Mouse (Mus musculus) ES-E14 (cell line): ENCODE data around the gene Ptn. TPM values are rescaled to one million over a fixed set of nuclear protein-coding genes. Genes with fewer than 3 reads are reported as not detected.

Experiments
- DNase-seq: peaks from one replicate; pipeline ENCODE4 v3.0.0-alpha.2; 2013; ENCODE audit warnings: low read depth, low spot score
- H3K27ac ChIP-seq: 2 replicates; pipeline ENCODE4 v1.5.1; 2012; ENCODE audit warnings: low read depth, mild to moderate bottlenecking, low read length, moderate library complexity, mixed read lengths; ENCODE audit not compliant: poor library complexity, insufficient read depth, severe bottlenecking
- H3K36me3 ChIP-seq: 2 replicates; pipeline ENCODE4 v1.6.1; 2012; ENCODE audit warnings: mild to moderate bottlenecking, low read length, moderate library complexity, mixed read lengths; ENCODE audit not compliant: control insufficient read depth, poor library complexity, insufficient read depth, severe bottlenecking
- H3K4me1 ChIP-seq, 2 experiments: fragments of 150-350 bp in 1 of 2; sonication (generic) in 1 of 2; 2 replicates each; pipeline ENCODE4 v1.6.1; 2012; ENCODE audit warnings: low read length in 2 of 2, mild to moderate bottlenecking in 1 of 2, mixed read lengths in 1 of 2; ENCODE audit not compliant: control insufficient read depth in 2 of 2, insufficient read depth in 2 of 2, poor library complexity in 1 of 2
- H3K4me3 ChIP-seq, 2 experiments: fragments of 150-350 bp in 1 of 2; sonication (generic) in 1 of 2; 2 replicates each; pipeline ENCODE4 v1.5.1; 2012; ENCODE audit warnings: low read length in 2 of 2, low read depth in 1 of 2, mild to moderate bottlenecking in 1 of 2, mixed read lengths in 1 of 2; ENCODE audit not compliant: insufficient read depth in 1 of 2, poor library complexity in 1 of 2, severe bottlenecking in 1 of 2
- H3K9ac ChIP-seq: 2 replicates; pipeline ENCODE4 v1.6.1; 2012; ENCODE audit warnings: low read depth, mild to moderate bottlenecking, low read length, mixed read lengths; ENCODE audit not compliant: poor library complexity, insufficient read depth, severe bottlenecking
- H3K9me3 ChIP-seq: fragments of 150-350 bp; sonication (generic); 2 replicates; pipeline ENCODE4 v1.6.1; 2012; ENCODE audit warnings: low read depth, mild to moderate bottlenecking, low read length; ENCODE audit not compliant: control insufficient read depth, insufficient read depth
- CHD2 ChIP-seq: IDR thresholded peaks from 2 replicates; pipeline ENCODE4 v1.6.1; 2014; ENCODE audit warnings: mild to moderate bottlenecking, low read depth, low read length, inconsistent platforms
- HCFC1 ChIP-seq: IDR thresholded peaks from 2 replicates; pipeline ENCODE4 v1.6.1; 2012; ENCODE audit warnings: low read length, inconsistent platforms, borderline replicate concordance; ENCODE audit not compliant: insufficient read depth
- MAFK ChIP-seq: IDR thresholded peaks from 2 replicates; pipeline ENCODE4 v1.6.1; 2014; ENCODE audit warnings: mild to moderate bottlenecking, low read depth, low read length, inconsistent platforms; ENCODE audit not compliant: insufficient read depth
- ZC3H11A ChIP-seq: IDR thresholded peaks from 2 replicates; pipeline ENCODE4 v1.6.1; 2012; ENCODE audit warnings: low read depth, mild to moderate bottlenecking, inconsistent platforms, low read length, borderline replicate concordance
- ZNF384 ChIP-seq: IDR thresholded peaks from 2 replicates; pipeline ENCODE4 v1.6.1; 2012; ENCODE audit warnings: low read depth, low read length, inconsistent platforms
- in situ Hi-C, 2 experiments: fragments of 600-800 bp; cut with MboI; formaldehyde crosslinking; loops; one replicate each; pipeline ENCODE4 v1.15.1; 2025; ENCODE audit warnings: low sequenced_read_pairs in 2 of 2, inconsistent platforms in 1 of 2; ENCODE audit not compliant: unreplicated experiment in 2 of 2
- total RNA-seq: library from RNA; depleted of rRNA; stranded (reverse); fragments of 300-350 nt; gene quantifications from 2 replicates; pipeline ENCODE4 v1.2.3, GENCODE M21; 2012

Gene Ptn
- total RNA-seq, 1 experiment, result 3.9 TPM

- Histone ChIP-seq H3K4me3 (no peak overlapping the region), H3K27ac (no peak overlapping the region), H3K9ac (no peak overlapping the region), H3K36me3 (no peaks in the 10 kb centered on the region), H3K4me1 (no peaks in the 10 kb centered on the region), H3K9me3 (no peaks in the 10 kb centered on the region)
- in situ Hi-C loops, result no loop called here
- no peak for DNase-seq
- TF ChIP-seq ZC3H11A (no peak), CHD2 (no peak), MAFK (no peak), ZNF384 (no peak), HCFC1 (no peak)
Measured at GRCm38 (mm10) chr6:36818281-36819018, 8.4 kb upstream of the Ptn start.

- no peak for TF ChIP-seq ZC3H11A
- no peak for TF ChIP-seq ZNF384
- no peak for TF ChIP-seq CHD2
- TF ChIP-seq HCFC1, result no peak
- no peak for TF ChIP-seq MAFK
- DNase-seq, result no peak
- in situ Hi-C loops, result no loop called here
- Histone ChIP-seq H3K9ac (no peak overlapping the region), H3K4me1 (no peaks in the 10 kb centered on the region), H3K9me3 (no peaks in the 10 kb centered on the region), H3K27ac (no peak overlapping the region), H3K4me3 (no peak overlapping the region), H3K36me3 (no peaks in the 10 kb centered on the region)
Measured at GRCm38 (mm10) chr6:36816666-36817065, 6.6 kb upstream of the Ptn start.

DNA sequence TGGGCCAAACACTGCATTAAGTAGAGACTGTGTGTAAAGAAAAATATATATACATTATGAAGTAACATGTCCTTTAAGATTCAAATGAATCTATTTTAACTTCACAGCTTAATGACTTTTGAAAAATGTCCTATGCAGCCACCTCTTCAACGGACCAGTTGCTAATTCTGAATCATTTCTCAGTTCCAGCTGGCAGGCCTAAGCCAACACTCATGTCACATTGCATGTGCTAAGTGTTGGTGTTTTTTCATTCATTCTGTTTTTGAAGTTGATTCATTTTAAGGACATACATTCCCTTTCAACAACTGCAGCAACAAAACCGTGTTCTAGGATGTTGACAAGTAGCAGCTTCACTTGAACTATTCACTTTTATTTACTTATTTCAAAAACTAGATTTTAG lies 6.0 kb upstream of the Ptn start:
- in situ Hi-C loops, result no loop called here
- Histone ChIP-seq H3K36me3 (no peaks in the 10 kb centered on the region), H3K4me3 (no peak overlapping the region), H3K9me3 (no peaks in the 10 kb centered on the region), H3K27ac (no peak overlapping the region), H3K4me1 (no peaks in the 10 kb centered on the region), H3K9ac (no peak overlapping the region)
- TF ChIP-seq CHD2 (no peak), ZNF384 (no peak), ZC3H11A (no peak), HCFC1 (no peak), MAFK (no peak)
- no peak for DNase-seq

GRCm38 (mm10) chr6:36812666-36813515 lies 2.9 kb upstream of the Ptn start:
- H3K36me3 ChIP-seq, result no peaks in the 10 kb centered on the region
- in situ Hi-C loops, result no loop called here
- peaks cover 0 to 3% of the 10 kb centered on the region in 2 experiments; a peak in 1 of 4 replicates for H3K4me1 ChIP-seq
- no peak for DNase-seq
- H3K9ac ChIP-seq, result no peak overlapping the region
- H3K27ac ChIP-seq, result no peak overlapping the region
- no peak overlapping the region for H3K4me3 ChIP-seq
- no peak for TF ChIP-seq MAFK
- no peak for TF ChIP-seq ZC3H11A
- no peak for TF ChIP-seq HCFC1
- no peak for TF ChIP-seq ZNF384
- TF ChIP-seq CHD2, result no peak
- no peaks in the 10 kb centered on the region for H3K9me3 ChIP-seq
